9 mouse cellular contexts compared by ENCODE assay signal in the genomic region with DNA sequence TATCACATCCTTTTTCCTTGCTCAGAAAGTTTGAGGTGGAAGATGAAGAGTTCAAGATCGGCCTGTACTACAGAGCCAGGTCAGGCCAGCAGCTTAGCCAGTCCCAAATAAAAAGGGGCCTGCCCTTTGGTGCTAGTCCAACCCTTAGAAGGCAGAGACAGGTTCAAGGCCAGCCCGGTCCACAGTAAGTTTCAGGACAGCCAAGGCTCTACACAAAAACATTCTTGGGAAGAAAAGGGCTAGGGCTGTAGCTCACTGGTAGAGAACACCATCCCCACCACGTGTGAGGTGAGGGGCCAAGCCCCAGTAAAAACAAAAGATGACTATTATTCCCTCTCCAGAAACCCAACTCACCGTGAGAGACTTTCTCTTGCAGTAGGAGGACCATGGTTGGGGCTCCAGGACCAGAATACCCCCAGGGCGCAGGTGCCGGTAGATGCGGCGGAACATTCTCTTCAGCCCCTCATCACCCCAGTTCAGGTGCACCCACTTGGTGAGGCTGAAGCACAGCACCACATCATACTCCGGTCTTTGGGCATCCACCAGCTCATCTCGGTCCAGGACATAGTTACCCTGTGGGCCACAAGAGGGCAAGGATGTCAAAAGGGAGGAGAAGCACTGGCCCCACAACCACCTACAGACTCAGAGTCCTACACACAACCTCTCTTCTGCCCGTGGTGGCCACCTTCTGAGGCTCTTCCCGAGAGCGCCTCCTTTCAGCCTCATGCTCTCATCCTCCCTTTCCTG. TPM values are rescaled to one million over a fixed set of nuclear protein-coding genes. Genes with fewer than 3 reads are reported as not detected.
DNase-seq lines count a peak whose midpoint lies in the region; ATAC-seq and TF ChIP-seq lines count a peak whose summit lies in the region.
"Had no signal": no experiment of that assay in that cellular context is flagged by ENCODE, and none has a peak within 500 bp of the region (broad histone marks: within the 10 kb centered on the region; RNA-seq: fewer than 3 reads in every experiment).

No protein-coding gene starts in this region.

- H3K4me2 ChIP-seq in heart, embryonic 16.5 days (ENCODE audit: low read depth, low read length) = peak overlapping the region; percentile 90; the same call in 1 of the 2 replicates

- TF ChIP-seq RAD21 in MEL (IDR thresholded peaks at IDR 0.05; ENCODE audit: low read depth, low read length) = no peak

- TF ChIP-seq EP300 in heart, adult 2 months (IDR thresholded peaks at IDR 0.05; ENCODE audit: insufficient read depth, low read depth, low read length) = no peak
- no peak for TF ChIP-seq EP300 in MEL (IDR thresholded peaks at IDR 0.05; ENCODE audit: low read depth in 1 of 2, low read length in 2 of 2)

- H3K27ac ChIP-seq in heart, embryonic 16.5 days (ENCODE audit: low read length) = no peak overlapping the region
- no peak overlapping the region for H3K27ac ChIP-seq in heart, adult 2 months
- no peak overlapping the region for H3K27ac ChIP-seq in MEL (ENCODE audit: control insufficient read depth, low read depth, low read length)
- H3K27ac ChIP-seq in hindbrain, embryonic 10.5 days = no peak overlapping the region
- no peak overlapping the region for H3K27ac ChIP-seq in midbrain, embryonic 10.5 days (replicated peaks)

- no peak for DNase-seq in heart, adult 2 months
- DNase-seq in MEL (ENCODE audit: low read depth, low spot score) = no peak
- no peak for DNase-seq in hindbrain, embryonic 10.5 days (ENCODE audit: low spot score)
- no peak for DNase-seq in midbrain, embryonic 10.5 days (ENCODE audit: low spot score)
- DNase-seq in layer of hippocampus, adult 9-11 months = no peak
- no peak for DNase-seq in right cerebral cortex, adult 18-20 months
- DNase-seq in layer of hippocampus, adult 8-10 months (ENCODE audit: low spot score in 2 of 2) = no peak
- DNase-seq: spleen, adult 18-20 months had no signal

- TF ChIP-seq CTCF in heart, adult 2 months (IDR thresholded peaks at IDR 0.05) = no peak
- TF ChIP-seq CTCF in MEL (IDR thresholded peaks at IDR 0.05 in 2 of 3, conservative IDR thresholded peaks at IDR 0.05 in 1 of 3; ENCODE audit: control insufficient read depth in 1 of 3, insufficient read depth in 1 of 3, low read depth in 2 of 3, low read length in 3 of 3, poor library complexity in 1 of 3, severe bottlenecking in 1 of 3) = no peak

- H3K36me3 ChIP-seq in heart, embryonic 16.5 days (ENCODE audit: control insufficient read depth, insufficient read depth) = peaks cover 29% of the 10 kb centered on the region
- peaks cover 11% of the 10 kb centered on the region for H3K36me3 ChIP-seq in heart, adult 2 months (ENCODE audit: control insufficient read depth, insufficient read depth, low read length)
- H3K36me3 ChIP-seq in MEL (ENCODE audit: control insufficient read depth in 1 of 2, insufficient read depth in 2 of 2, low read length in 2 of 2) = peaks cover 3 to 20% of the 10 kb centered on the region in 2 experiments
- peaks cover 56% of the 10 kb centered on the region for H3K36me3 ChIP-seq in hindbrain, embryonic 10.5 days
- peaks cover 53% of the 10 kb centered on the region for H3K36me3 ChIP-seq in midbrain, embryonic 10.5 days

- 78% methylated on average over 13 of the region's 13 CpGs for WGBS in heart, embryonic 16.5 days
- 72% methylated on average over 13 of the region's 13 CpGs for WGBS in heart, adult 2 months
- WGBS in hindbrain, embryonic 10.5 days = 88% methylated on average over 13 of the region's 13 CpGs
- WGBS in midbrain, embryonic 10.5 days = 85% methylated on average over 13 of the region's 13 CpGs

- 0 out of 2 replicates have a peak, but pooled peaks cover under 1% of the 10 kb centered on the region for H3K9me3 ChIP-seq in heart, embryonic 16.5 days (replicated peaks; ENCODE audit: control insufficient read depth, low read length)
- no peaks in the 10 kb centered on the region for H3K9me3 ChIP-seq in MEL (replicated peaks; ENCODE audit: insufficient read depth, low read length)
- no peaks in the 10 kb centered on the region for H3K9me3 ChIP-seq in hindbrain, embryonic 10.5 days
- H3K9me3 ChIP-seq in midbrain, embryonic 10.5 days (replicated peaks) = no peaks in the 10 kb centered on the region

- ATAC-seq in heart, embryonic 16.5 days (replicated peaks; ENCODE audit: extremely low read depth, insufficient read depth, low FRiP score) = no peak

- H3K27me3 ChIP-seq in heart, embryonic 16.5 days (ENCODE audit: control insufficient read depth, insufficient read depth, low read length) = no peaks in the 10 kb centered on the region
- H3K27me3 ChIP-seq in heart, adult 2 months (ENCODE audit: control insufficient read depth, insufficient read depth, low read length) = no peaks in the 10 kb centered on the region
- H3K27me3 ChIP-seq in MEL (ENCODE audit: control insufficient read depth in 1 of 2, insufficient read depth in 2 of 2, low read length in 2 of 2) = no peaks in the 10 kb centered on the region
- peaks cover 2% of the 10 kb centered on the region; the same call in 1 of the 2 replicates for H3K27me3 ChIP-seq in hindbrain, embryonic 10.5 days (ENCODE audit: insufficient read depth, poor library complexity, severe bottlenecking)
- peaks cover 2% of the 10 kb centered on the region for H3K27me3 ChIP-seq in midbrain, embryonic 10.5 days (ENCODE audit: low read depth, poor library complexity, severe bottlenecking)

- TF ChIP-seq POLR2A in heart, adult 2 months (IDR thresholded peaks at IDR 0.05; ENCODE audit: insufficient read depth, low read depth, low read length) = no peak
- no peak for TF ChIP-seq POLR2A in MEL (IDR thresholded peaks at IDR 0.05; ENCODE audit: control insufficient read depth in 1 of 2, insufficient read depth in 1 of 2, low read depth in 1 of 2, low read length in 2 of 2, poor library complexity in 1 of 2)

- H3K4me1 ChIP-seq in heart, embryonic 16.5 days (ENCODE audit: control insufficient read depth, insufficient read depth, low read length) = peaks cover 38% of the 10 kb centered on the region
- H3K4me1 ChIP-seq in heart, adult 2 months (ENCODE audit: control insufficient read depth, insufficient read depth, low read length) = peaks cover 19% of the 10 kb centered on the region
- H3K4me1 ChIP-seq in MEL (ENCODE audit: control insufficient read depth in 1 of 2, insufficient read depth in 2 of 2, low read length in 2 of 2) = peaks cover 0 to 19% of the 10 kb centered on the region in 2 experiments; a peak in 2 of 4 replicates
- H3K4me1 ChIP-seq in hindbrain, embryonic 10.5 days (replicated peaks) = peaks cover 66% of the 10 kb centered on the region
- H3K4me1 ChIP-seq in midbrain, embryonic 10.5 days = peaks cover 66% of the 10 kb centered on the region

- no peak overlapping the region for H3K4me3 ChIP-seq in heart, embryonic 16.5 days (ENCODE audit: low read length)
- H3K4me3 ChIP-seq in heart, adult 2 months = no peak overlapping the region
- no peak overlapping the region for H3K4me3 ChIP-seq in MEL (ENCODE audit: control insufficient read depth in 1 of 2, insufficient read depth in 1 of 2, low read depth in 2 of 2, low read length in 2 of 2)
- peak overlapping the region; percentile 95 for H3K4me3 ChIP-seq in hindbrain, embryonic 10.5 days
- H3K4me3 ChIP-seq in midbrain, embryonic 10.5 days = peak overlapping the region; percentile 91

- H3K9ac ChIP-seq in heart, embryonic 16.5 days (ENCODE audit: low read length) = no peak overlapping the region
- no peak overlapping the region for H3K9ac ChIP-seq in heart, adult 2 months (ENCODE audit: low read depth, low read length)
- peak overlapping the region; percentile 98; the same call in 1 of the 2 replicates for H3K9ac ChIP-seq in MEL (ENCODE audit: control insufficient read depth, low read depth, low read length, poor library complexity, severe bottlenecking)

- intact Hi-C loops in heart, adult 2 months (cut with DNase I) = loop anchor here (5.0 to 10.0 kb wide), 4 partner anchors 278 to 798 kb away; partner anchors contain the start of genes Ephb4, Plod3, Pop7 and Znhit1

- peaks cover 4% of the 10 kb centered on the region; the same call in 1 of the 2 replicates for H3K79me2 ChIP-seq in heart, adult 2 months (replicated peaks; ENCODE audit: control insufficient read depth, insufficient read depth, low read length)
- H3K79me2 ChIP-seq in MEL (ENCODE audit: control insufficient read depth, insufficient read depth, low read length, poor library complexity) = peaks cover 47% of the 10 kb centered on the region

RNA-seq across cellular contexts. Expression of gene Ppp1r35, which starts 4.3 kb away (rescaled TPM):
- polyA plus RNA-seq in heart, embryonic 16.5 days (2015; fragmentation: Nextera tagmentation; extraction: Ambion mirVana) = 20.5 and 22.6 TPM in 2 replicates
- 10 to 100 TPM in 1 of 2 experiments, 1 to 10 TPM in 1; 7.4 to 10.8 TPM for total RNA-seq in heart, adult 2 months (2021)
- 6.8 and 12.0 TPM in 2 replicates for polyA plus RNA-seq in heart, adult 2 months (2012; rRNA removed)
- 35.0 and 35.8 TPM in 2 replicates for total RNA-seq in MEL (2012; rRNA removed)
- polyA plus RNA-seq in MEL (2012; ENCODE audit: insufficient read depth in 1 of 2, insufficient read length in 2 of 2, low read depth in 1 of 2, low replicate concordance in 2 of 2, missing spikeins in 1 of 2) = 10 to 100 TPM in 1 of 2 experiments, not detected in 1; 46.2 TPM
- 51.4 and 78.3 TPM in 2 replicates for polyA plus RNA-seq in hindbrain, embryonic 10.5 days (2016; fragmentation: Nextera tagmentation; extraction: Ambion mirVana)
- polyA plus RNA-seq in midbrain, embryonic 10.5 days (2016; fragmentation: Nextera tagmentation; extraction: Ambion mirVana) = 62.6 and 63.9 TPM in 2 replicates
- total RNA-seq in layer of hippocampus, adult 8-10 months (2022) = 10 to 100 TPM; 11.5 to 16.3 (median 14.1) TPM

RNA-seq across cellular contexts. Expression of gene Mepce, which starts 4.5 kb away (rescaled TPM):
- polyA plus RNA-seq in heart, embryonic 16.5 days (2015; fragmentation: Nextera tagmentation; extraction: Ambion mirVana) = 5.6 and 5.7 TPM in 2 replicates
- 10 to 100 TPM; 21.3 to 26.0 TPM for total RNA-seq in heart, adult 2 months (2021)
- polyA plus RNA-seq in heart, adult 2 months (2012; rRNA removed) = 24.1 and 31.5 TPM in 2 replicates
- 49.1 and 58.7 TPM in 2 replicates for total RNA-seq in MEL (2012; rRNA removed)
- polyA plus RNA-seq in MEL (2012; ENCODE audit: insufficient read depth in 1 of 2, insufficient read length in 2 of 2, low read depth in 1 of 2, low replicate concordance in 2 of 2, missing spikeins in 1 of 2) = 10 to 100 TPM in 1 of 2 experiments, not detected in 1; 74.2 TPM
- 12.6 TPM in 2 replicates for polyA plus RNA-seq in hindbrain, embryonic 10.5 days (2016; fragmentation: Nextera tagmentation; extraction: Ambion mirVana)
- polyA plus RNA-seq in midbrain, embryonic 10.5 days (2016; fragmentation: Nextera tagmentation; extraction: Ambion mirVana) = 11.7 and 12.5 TPM in 2 replicates
- 10 to 100 TPM; 44.6 to 52.9 (median 48.3) TPM for total RNA-seq in layer of hippocampus, adult 8-10 months (2022)

RNA-seq across cellular contexts. Expression of gene Zcwpw1, which starts 4.6 kb away (rescaled TPM):
- polyA plus RNA-seq in heart, embryonic 16.5 days (2015; fragmentation: Nextera tagmentation; extraction: Ambion mirVana) = 9.6 and 9.9 TPM in 2 replicates
- under 1 TPM; 0.44 to 0.52 TPM for total RNA-seq in heart, adult 2 months (2021)
- 0.39 and 0.50 TPM in 2 replicates for polyA plus RNA-seq in heart, adult 2 months (2012; rRNA removed)
- total RNA-seq in MEL (2012; rRNA removed) = 5.6 and 11.1 TPM in 2 replicates
- 10 to 100 TPM in 1 of 2 experiments, not detected in 1; 16.0 TPM for polyA plus RNA-seq in MEL (2012; ENCODE audit: insufficient read depth in 1 of 2, insufficient read length in 2 of 2, low read depth in 1 of 2, low replicate concordance in 2 of 2, missing spikeins in 1 of 2)
- 11.9 and 13.9 TPM in 2 replicates for polyA plus RNA-seq in hindbrain, embryonic 10.5 days (2016; fragmentation: Nextera tagmentation; extraction: Ambion mirVana)
- 13.8 and 16.1 TPM in 2 replicates for polyA plus RNA-seq in midbrain, embryonic 10.5 days (2016; fragmentation: Nextera tagmentation; extraction: Ambion mirVana)
- total RNA-seq in layer of hippocampus, adult 8-10 months (2022) = 1 to 10 TPM; 6.7 to 9.1 (median 7.5) TPM

RNA-seq across cellular contexts. Expression of gene Tsc22d4, which starts 37.4 kb away (rescaled TPM):
- polyA plus RNA-seq in heart, embryonic 16.5 days (2015; fragmentation: Nextera tagmentation; extraction: Ambion mirVana) = 164 and 189 TPM in 2 replicates
- total RNA-seq in heart, adult 2 months (2021) = 100 to 1,000 TPM; 254 to 258 TPM
- 223 and 251 TPM in 2 replicates for polyA plus RNA-seq in heart, adult 2 months (2012; rRNA removed)
- 52.7 and 58.3 TPM in 2 replicates for total RNA-seq in MEL (2012; rRNA removed)
- 100 to 1,000 TPM in 1 of 2 experiments, not detected in 1; 203 TPM for polyA plus RNA-seq in MEL (2012; ENCODE audit: insufficient read depth in 1 of 2, insufficient read length in 2 of 2, low read depth in 1 of 2, low replicate concordance in 2 of 2, missing spikeins in 1 of 2)
- 82.5 and 86.0 TPM in 2 replicates for polyA plus RNA-seq in hindbrain, embryonic 10.5 days (2016; fragmentation: Nextera tagmentation; extraction: Ambion mirVana)
- polyA plus RNA-seq in midbrain, embryonic 10.5 days (2016; fragmentation: Nextera tagmentation; extraction: Ambion mirVana) = 75.6 and 75.8 TPM in 2 replicates
- total RNA-seq in layer of hippocampus, adult 8-10 months (2022) = 100 to 1,000 TPM; 146 to 236 (median 178) TPM

RNA-seq across cellular contexts. Expression of gene Nyap1, which starts 41.5 kb away (rescaled TPM):
- polyA plus RNA-seq in heart, embryonic 16.5 days (2015; fragmentation: Nextera tagmentation; extraction: Ambion mirVana) = 1.6 and 1.9 TPM in 2 replicates
- 1 to 10 TPM in 1 of 2 experiments, under 1 TPM in 1; 0.94 to 1.2 TPM for total RNA-seq in heart, adult 2 months (2021)
- 1.6 and 1.7 TPM in 2 replicates for polyA plus RNA-seq in heart, adult 2 months (2012; rRNA removed)
- total RNA-seq in MEL (2012; rRNA removed) = 0.39 and 0.42 TPM in 2 replicates
- polyA plus RNA-seq in MEL (2012; ENCODE audit: insufficient read depth in 1 of 2, insufficient read length in 2 of 2, low read depth in 1 of 2, low replicate concordance in 2 of 2, missing spikeins in 1 of 2) = 1 to 10 TPM in 1 of 2 experiments, not detected in 1; 1.1 TPM
- polyA plus RNA-seq in hindbrain, embryonic 10.5 days (2016; fragmentation: Nextera tagmentation; extraction: Ambion mirVana) = 4.7 and 9.5 TPM in 2 replicates
- polyA plus RNA-seq in midbrain, embryonic 10.5 days (2016; fragmentation: Nextera tagmentation; extraction: Ambion mirVana) = 5.1 and 8.4 TPM in 2 replicates
- total RNA-seq in layer of hippocampus, adult 8-10 months (2022) = 10 to 100 TPM; 64.7 to 77.5 (median 68.4) TPM

Comparison
In these comparisons a context has a peak if more than half of its experiments do, and no peak if none do; other contexts are left out.
1. H3K4me3 ChIP-seq: peak in hindbrain, embryonic 10.5 days (single experiment) and midbrain, embryonic 10.5 days (single experiment); none in heart, embryonic 16.5 days (single experiment), heart, adult 2 months (single experiment) and MEL (0 of 2).